Mouse (Mus musculus) MEL (cell line): ENCODE measurements around the gene Ppp2r5b.

Experiments
- CTCF ChIP-seq, 3 experiments: IDR thresholded peaks in 2 of 3; conservative IDR thresholded peaks in 1 of 3; 2 replicates each; pipeline ENCODE4 v1.5.1; 2011 to 2012; ENCODE audit warnings: low read length in 3 of 3, low read depth in 2 of 3, mild to moderate bottlenecking in 2 of 3, improper control_type of control experiment in 1 of 3, inconsistent platforms in 1 of 3, mixed read lengths in 1 of 3, moderate library complexity in 1 of 3; ENCODE audit not compliant: control insufficient read depth in 1 of 3, insufficient read depth in 1 of 3, poor library complexity in 1 of 3, severe bottlenecking in 1 of 3
- EP300 ChIP-seq, 2 experiments: IDR thresholded peaks; 2 replicates each; pipeline ENCODE4 v1.6.1; 2011; ENCODE audit warnings: improper control_type of control experiment in 2 of 2, low read length in 2 of 2, low read depth in 1 of 2, mild to moderate bottlenecking in 1 of 2
- ETS1 ChIP-seq: IDR thresholded peaks from 2 replicates; pipeline ENCODE4 v1.6.1; 2012; ENCODE audit warnings: low read depth, mild to moderate bottlenecking, inconsistent platforms, low read length, improper control_type of control experiment, moderate library complexity
- POLR2A ChIP-seq, 2 experiments: IDR thresholded peaks; 2 replicates each; pipeline ENCODE4 v1.6.1; 2011 to 2012; ENCODE audit warnings: low read length in 2 of 2, mild to moderate bottlenecking in 2 of 2, control low read depth in 1 of 2, improper control_type of control experiment in 1 of 2, low read depth in 1 of 2, moderate library complexity in 1 of 2; ENCODE audit not compliant: control insufficient read depth in 1 of 2, insufficient read depth in 1 of 2, poor library complexity in 1 of 2

GRCm38 (mm10) chr19:6247526-6248300 is 12.0 kb upstream of the Ppp2r5b start:
- TF ChIP-seq ETS1 (no peak), EP300 (IDR thresholded peaks at IDR 0.05; ENCODE audit: low read depth in 1 of 2, low read length in 2 of 2) (no peak), CTCF (IDR thresholded peaks at IDR 0.05 in 2 of 3, conservative IDR thresholded peaks at IDR 0.05 in 1 of 3; ENCODE audit: control insufficient read depth in 1 of 3, insufficient read depth in 1 of 3, low read depth in 2 of 3, low read length in 3 of 3, poor library complexity in 1 of 3, severe bottlenecking in 1 of 3) (no peak), POLR2A (IDR thresholded peaks at IDR 0.05; ENCODE audit: control insufficient read depth in 1 of 2, insufficient read depth in 1 of 2, low read depth in 1 of 2, low read length in 2 of 2, poor library complexity in 1 of 2) (no peak)
